Mouse (Mus musculus) kidney, postnatal 0 days (tissue): ENCODE results near the gene Cblb. TPM values are rescaled to one million over a fixed set of nuclear protein-coding genes. Genes with fewer than 3 reads are reported as not detected.
A peak's percentile ranks its signal among the peaks of the same experiment; 100 is the strongest.

ENCODE experiments used
- ATAC-seq: fragments of 200-750 bp; cut with Nextera tagmentation; replicated peaks from 2 replicates; pipeline ENCODE4 v1.8.0; 2017; ENCODE audit warnings: low read depth, moderate number of reproducible peaks, moderate TSS enrichment, moderate library complexity; ENCODE audit not compliant: low FRiP score
- DNase-seq: peaks from one replicate; pipeline ENCODE4 v3.0.0-alpha.2; 2016; ENCODE audit warnings: low spot score
- H3K27ac ChIP-seq: fragments of 300-500 bp; sonication (generic); 2 replicates; pipeline ENCODE4 v1.5.1; 2014; ENCODE audit warnings: mild to moderate bottlenecking
- H3K27me3 ChIP-seq: fragments of 300-500 bp; sonication (generic); 2 replicates; pipeline ENCODE4 v1.6.1; 2014; ENCODE audit warnings: low read length, mixed read lengths; ENCODE audit not compliant: insufficient read depth
- H3K36me3 ChIP-seq: fragments of 300-500 bp; sonication (generic); 2 replicates; pipeline ENCODE4 v1.6.1; 2014; ENCODE audit warnings: low read length, mixed read lengths; ENCODE audit not compliant: insufficient read depth
- H3K4me1 ChIP-seq: fragments of 300-500 bp; sonication (generic); replicated peaks from 2 replicates; pipeline ENCODE4 v1.6.1; 2014; ENCODE audit warnings: antibody characterized with exemption, low read length, mixed read lengths; ENCODE audit not compliant: insufficient read depth
- H3K4me2 ChIP-seq: fragments of 300-500 bp; sonication (generic); 2 replicates; pipeline ENCODE4 v1.6.1; 2014; ENCODE audit warnings: mild to moderate bottlenecking, low read length, moderate library complexity, mixed read lengths
- H3K4me3 ChIP-seq: fragments of 300-500 bp; sonication (generic); replicated peaks from 2 replicates; pipeline ENCODE4 v1.5.1; 2014; ENCODE audit warnings: low read depth, low read length
- H3K9ac ChIP-seq: fragments of 300-500 bp; sonication (generic); 2 replicates; pipeline ENCODE4 v1.6.1; 2014; ENCODE audit warnings: low read depth, low read length
- H3K9me3 ChIP-seq: fragments of 300-500 bp; sonication (generic); replicated peaks from 2 replicates; pipeline ENCODE4 v1.6.1; 2016; ENCODE audit warnings: low read length, inconsistent platforms, mixed read lengths
- CTCF ChIP-seq: IDR thresholded peaks from 2 replicates; pipeline ENCODE4 v1.5.1; 2016; ENCODE audit warnings: antibody characterized with exemption, low read depth, mild to moderate bottlenecking, moderate library complexity
- WGBS: fragments of 180-500 bp; shearing (Covaris S2); extraction: QIAGEN DNeasy Blood & Tissue Kit; methylation state at CpG from one replicate; pipeline ENCODE4 v1.1.7; 2014; 5-methylcytosine and 5-hydroxymethylcytosine counted together
- polyA plus RNA-seq: library from polyadenylated mRNA; unstranded; fragments of >200 nt; fragmentation: Nextera tagmentation; extraction: Ambion mirVana; gene quantifications from 2 replicates; pipeline ENCODE4 v1.2.1, GENCODE M21; 2015

Gene Cblb
- 7.1 and 7.6 TPM in 2 replicates for polyA plus RNA-seq

GRCm38 (mm10) chr16:52031091-52031689, at the start of gene Cblb:
Cblb (plus strand) TSS chr16:52031225.
- under 1% methylated on average over 38 of the region's 38 CpGs for WGBS
- H3K36me3 ChIP-seq, result peaks cover 5% of the 10 kb centered on the region; the same call in 1 of the 2 replicates
- ATAC-seq (peak; percentile 100), DNase-seq (peak; percentile 99)
- no peaks in the 10 kb centered on the region for H3K9me3 ChIP-seq
- H3K4me2 ChIP-seq, result peak within 1 kb of the TSS; percentile 65
- H3K9ac ChIP-seq, result peak within 1 kb of the TSS; percentile 86
- H3K27me3 ChIP-seq, result no peaks in the 10 kb centered on the region
- H3K4me1 ChIP-seq, result peaks cover 7% of the 10 kb centered on the region; the same call in 1 of the 2 replicates
- peak within 1 kb of the TSS; percentile 91 for H3K4me3 ChIP-seq
- no peak; the same call in 1 of the 2 replicates for TF ChIP-seq CTCF
- peak within 1 kb of the TSS; percentile 95 for H3K27ac ChIP-seq

GRCm38 (mm10) chr16:51985436-51985835, 45.6 kb upstream of the Cblb start:
- Histone ChIP-seq H3K9ac (no peak overlapping the region), H3K4me1 (0 out of 2 replicates have a peak, but pooled peaks cover 8% of the 10 kb centered on the region), H3K4me3 (no peak overlapping the region), H3K27me3 (no peaks in the 10 kb centered on the region), H3K4me2 (no peak overlapping the region), H3K36me3 (no peaks in the 10 kb centered on the region), H3K9me3 (no peaks in the 10 kb centered on the region), H3K27ac (no peak overlapping the region)
- DNase-seq (no peak), ATAC-seq (no peak)
- WGBS, result 59% methylated on average over 8 of the region's 8 CpGs
- no peak for TF ChIP-seq CTCF

GRCm38 (mm10) chr16:51986207-51986606, 44.8 kb upstream of the Cblb start:
- H3K4me1 ChIP-seq, result 0 out of 2 replicates have a peak, but pooled peaks cover 8% of the 10 kb centered on the region
- H3K36me3 ChIP-seq, result no peaks in the 10 kb centered on the region
- no peak overlapping the region for H3K4me3 ChIP-seq
- TF ChIP-seq CTCF, result no peak
- no peak overlapping the region for H3K9ac ChIP-seq
- no peaks in the 10 kb centered on the region for H3K9me3 ChIP-seq
- no peaks in the 10 kb centered on the region for H3K27me3 ChIP-seq
- H3K27ac ChIP-seq, result no peak overlapping the region
- DNase-seq (no peak), ATAC-seq (no peak)
- H3K4me2 ChIP-seq, result no peak overlapping the region
- WGBS, result 75% methylated on average over 3 of the region's 3 CpGs

- peak; percentile 58 for DNase-seq
- no peak overlapping the region for H3K4me3 ChIP-seq
- no peak overlapping the region for H3K4me2 ChIP-seq
- TF ChIP-seq CTCF, result no peak
- H3K9ac ChIP-seq, result no peak overlapping the region
- 41% methylated on average over 4 of the region's 4 CpGs for WGBS
- H3K9me3 ChIP-seq, result no peaks in the 10 kb centered on the region
- no peaks in the 10 kb centered on the region for H3K27me3 ChIP-seq
- ATAC-seq, result no peak
- 0 out of 2 replicates have a peak, but pooled peaks cover 8% of the 10 kb centered on the region for H3K4me1 ChIP-seq
- H3K27ac ChIP-seq, result no peak overlapping the region
- H3K36me3 ChIP-seq, result no peaks in the 10 kb centered on the region
Observed at GRCm38 (mm10) chr16:51987085-51987620, 43.9 kb upstream of the Cblb start.

- H3K27ac ChIP-seq, result no peak overlapping the region
- ATAC-seq (no peak), DNase-seq (no peak)
Observed at GRCm38 (mm10) chr16:51988027-51988426, 43.0 kb upstream of the Cblb start.

GRCm38 (mm10) chr16:51989259-51989658, 41.8 kb upstream of the Cblb start:
- no peak for TF ChIP-seq CTCF
- Histone ChIP-seq H3K27me3 (no peaks in the 10 kb centered on the region), H3K9ac (no peak overlapping the region), H3K9me3 (no peaks in the 10 kb centered on the region), H3K4me2 (no peak overlapping the region), H3K36me3 (no peaks in the 10 kb centered on the region), H3K4me1 (0 out of 2 replicates have a peak, but pooled peaks cover 8% of the 10 kb centered on the region), H3K27ac (no peak overlapping the region), H3K4me3 (no peak overlapping the region)
- 53% methylated on average over 3 of the region's 3 CpGs for WGBS
- no peak for ATAC-seq
- DNase-seq, result peak; percentile 73

More at GRCm38 (mm10) chr16:51988027-51988426, 43.0 kb upstream of the Cblb start:
- no peak for TF ChIP-seq CTCF
- Histone ChIP-seq H3K4me1 (0 out of 2 replicates have a peak, but pooled peaks cover 8% of the 10 kb centered on the region), H3K4me2 (no peak overlapping the region), H3K27me3 (no peaks in the 10 kb centered on the region), H3K4me3 (no peak overlapping the region), H3K36me3 (no peaks in the 10 kb centered on the region), H3K9ac (no peak overlapping the region), H3K9me3 (no peaks in the 10 kb centered on the region)
